Mouse (Mus musculus) adrenal gland, adult 2 months (tissue): ENCODE measurements around the gene Tuba8. TPM values are rescaled to one million over a fixed set of nuclear protein-coding genes. Genes with fewer than 3 reads are reported as not detected.

ENCODE experiments used
- DNase-seq: peaks from one replicate; pipeline ENCODE4 v3.0.0; 2021
- polyA plus RNA-seq: library from polyadenylated mRNA; depleted of rRNA; stranded (reverse); fragments of >200 nt; gene quantifications from 2 replicates; pipeline ENCODE4 v1.2.3, GENCODE M21; 2012
- total RNA-seq, 2 experiments: library from RNA; stranded (reverse); gene quantifications; 2 replicates each; pipeline ENCODE4 v1.2.3; 2021

Tuba8 gene
- total and polyA plus RNA-seq, 3 experiments = 2.0 to 16.5 (median 13.3) TPM

DNA sequence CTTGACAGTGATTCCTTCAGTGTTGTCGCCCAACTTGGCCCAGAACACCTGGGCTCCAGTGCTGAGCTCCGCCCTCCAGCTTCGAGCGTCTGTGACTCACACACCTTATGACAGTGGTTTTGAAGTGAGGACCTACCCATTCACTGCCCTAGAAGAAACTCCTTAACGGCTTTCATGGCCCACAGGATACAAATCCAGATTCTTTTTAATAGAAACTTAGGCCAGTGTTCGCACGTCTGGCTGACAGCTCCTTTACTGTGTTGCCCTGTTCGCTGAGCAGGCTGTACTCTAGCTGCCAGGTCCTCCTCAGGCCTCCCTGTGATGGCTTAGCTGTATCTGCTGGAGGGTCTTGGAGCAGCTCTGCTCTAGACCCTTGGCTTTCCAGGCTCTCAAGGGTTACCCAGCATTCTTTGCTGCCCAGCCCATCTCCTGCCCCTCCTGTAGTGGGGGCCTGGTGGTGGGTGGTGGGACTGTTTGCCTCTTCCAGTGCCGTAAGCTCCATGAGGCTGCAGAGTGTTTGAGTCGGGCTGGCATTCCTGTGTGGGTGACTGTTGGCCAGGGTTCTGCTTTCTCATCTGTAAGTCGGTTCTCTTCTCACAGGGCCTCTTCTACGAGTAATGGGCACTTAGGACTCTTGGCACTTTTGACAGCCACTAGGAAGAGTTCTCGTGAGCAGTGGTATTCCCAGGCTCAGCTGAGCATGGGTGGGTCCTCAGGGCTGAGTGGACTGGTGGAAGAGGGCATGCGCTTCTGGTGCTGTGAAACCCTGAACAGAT lies 15.4 kb upstream of the Tuba8 start:
- no peak for DNase-seq

DNA sequence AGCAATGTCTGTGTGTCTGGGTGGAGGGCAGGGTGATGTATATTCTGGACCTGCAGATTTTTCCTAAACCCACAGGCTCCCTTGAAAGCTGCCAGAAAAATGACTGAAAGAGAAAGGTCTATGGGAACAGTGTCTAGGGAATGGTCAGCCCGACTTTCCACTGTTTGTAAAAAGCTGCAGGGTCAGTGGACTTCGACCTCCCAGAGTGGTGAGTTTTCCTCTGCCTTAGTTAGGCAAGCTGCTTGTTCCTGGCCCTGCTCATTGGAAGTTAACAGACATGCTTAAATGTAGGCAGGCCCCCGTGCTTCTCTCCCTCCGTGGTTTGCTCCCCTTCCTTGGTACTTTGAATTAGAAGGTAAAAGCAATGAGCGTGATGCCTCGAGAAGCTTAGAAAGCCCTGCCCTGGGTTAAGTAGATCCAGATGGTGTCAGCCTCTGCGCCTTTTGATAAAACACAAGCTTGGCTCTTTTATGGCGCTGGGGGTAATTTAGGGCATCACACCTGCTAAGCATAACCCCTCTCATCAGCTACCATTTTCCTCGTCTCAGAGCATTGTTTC lies 12.6 kb upstream of the Tuba8 start:
- no peak for DNase-seq

DNA sequence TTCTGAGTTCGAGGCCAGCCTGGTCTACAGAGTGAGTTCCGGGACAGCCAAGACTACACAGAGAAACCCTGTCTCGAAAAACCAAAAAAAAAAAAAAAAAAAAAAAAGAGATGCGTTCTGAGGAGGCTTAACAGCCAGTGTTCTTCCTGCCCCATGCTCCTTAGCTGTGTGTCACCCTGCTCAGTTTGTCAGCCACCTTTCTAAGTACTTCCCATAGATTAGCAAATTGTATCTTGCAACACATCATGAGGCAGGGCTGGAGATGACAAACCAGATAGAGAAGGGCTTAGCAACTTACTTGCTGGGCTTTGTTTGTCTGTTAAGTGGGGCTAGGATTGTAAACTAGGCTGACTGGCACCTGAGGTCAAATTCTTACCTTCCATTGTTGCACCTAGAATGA lies 10.0 kb upstream of the Tuba8 start:
- DNase-seq = no peak

DNA sequence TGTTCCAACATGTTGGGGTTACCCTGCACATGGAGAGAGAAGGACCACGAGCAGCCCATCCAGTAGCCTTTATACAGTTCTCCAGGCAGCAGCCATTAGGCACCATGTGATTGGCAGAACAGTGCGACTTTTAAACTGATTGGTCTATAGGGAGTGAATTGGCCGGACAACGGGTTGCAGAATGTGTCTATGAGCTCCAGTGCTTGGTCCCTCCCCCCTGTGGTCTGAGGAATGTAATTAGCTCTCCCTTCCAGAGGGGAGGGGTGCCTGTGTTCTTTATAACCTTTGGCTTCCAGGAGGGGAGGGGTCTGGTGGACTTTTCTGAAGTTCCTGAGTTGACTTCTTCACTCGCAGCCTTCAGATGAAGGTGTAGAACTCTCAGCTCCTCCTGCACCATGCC lies 8.5 kb upstream of the Tuba8 start:
- DNase-seq = no peak

DNA sequence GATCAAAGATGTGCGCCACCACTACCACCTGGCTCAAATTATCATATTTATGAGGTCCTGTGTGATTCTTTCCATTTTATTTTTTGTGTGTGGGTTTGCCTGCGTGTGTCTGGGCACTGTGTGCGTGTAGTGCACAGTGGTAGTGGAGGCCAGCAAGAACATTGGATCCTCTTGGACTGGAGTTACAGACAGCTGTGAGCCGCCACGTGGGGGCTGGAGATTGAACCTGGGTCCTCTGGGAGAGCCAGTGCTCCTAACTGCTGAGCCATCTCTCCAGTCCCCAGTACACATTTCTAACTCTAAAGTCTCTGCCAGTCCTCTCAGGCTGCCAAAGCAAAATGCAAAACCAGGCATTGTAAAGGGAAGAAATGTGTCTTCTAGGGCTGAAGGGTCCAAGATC lies 4.0 kb upstream of the Tuba8 start:
- DNase-seq = no peak

DNA sequence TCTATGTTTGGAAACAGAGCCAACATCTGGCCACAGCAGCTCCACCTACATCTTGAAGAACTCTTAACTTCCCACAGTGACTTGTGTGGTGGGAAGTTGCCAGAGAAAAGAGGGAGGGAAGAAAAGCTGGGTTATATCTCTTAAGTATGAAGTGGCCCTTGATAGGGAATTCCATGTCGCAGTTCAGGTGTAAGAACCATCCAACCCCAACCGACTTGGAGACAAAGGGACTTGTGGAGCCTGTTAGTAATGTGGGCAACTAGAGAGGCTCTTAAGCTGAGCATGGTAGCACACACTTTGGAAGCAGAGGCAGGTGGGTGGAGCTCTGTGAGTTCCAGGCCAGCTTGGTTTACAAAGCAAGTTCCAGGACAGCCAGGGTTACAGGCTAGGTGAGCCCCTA lies 912 bp upstream of the Tuba8 start:
- no peak for DNase-seq

DNA sequence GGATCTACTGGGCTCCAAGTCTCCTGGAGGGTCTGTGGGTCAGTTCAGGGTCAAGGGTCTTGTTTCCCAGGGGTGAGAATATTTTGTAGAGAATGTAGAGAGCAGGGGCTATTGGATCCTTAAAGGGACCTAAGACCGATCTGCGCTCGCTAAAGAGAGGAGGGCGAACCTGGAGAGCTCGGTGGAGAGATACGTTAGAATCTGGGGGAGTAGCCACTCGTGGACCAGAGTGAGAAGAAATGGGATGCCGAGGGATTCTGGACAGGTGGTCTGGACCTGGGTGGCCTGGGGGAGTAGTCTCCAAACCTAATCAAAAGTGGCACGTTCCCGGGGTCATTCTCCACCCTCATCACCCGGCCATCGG lies 412 bp downstream of the Tuba8 start:
- peak; percentile 14 for DNase-seq

DNA sequence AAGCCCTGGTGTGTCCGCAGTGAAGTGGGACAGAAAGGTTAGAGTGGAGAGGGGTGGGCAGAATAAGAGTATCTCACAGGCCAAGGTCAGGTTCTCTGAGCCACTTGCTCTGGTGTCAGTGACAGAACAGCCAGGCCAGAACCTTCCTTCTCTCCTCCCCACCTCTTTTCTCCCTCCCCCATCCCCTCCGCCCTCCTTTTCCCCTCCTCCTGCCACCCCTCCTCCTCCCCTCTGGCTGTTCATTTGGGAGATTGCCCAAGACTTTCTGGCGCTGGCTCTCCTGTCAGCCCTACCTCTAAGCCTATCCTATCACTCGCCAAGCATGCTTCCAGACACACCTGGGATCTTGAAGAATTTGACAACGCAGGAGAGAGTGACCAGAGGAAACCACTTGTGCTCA lies 1.2 kb downstream of the Tuba8 start:
- DNase-seq = peak; percentile 63

DNA sequence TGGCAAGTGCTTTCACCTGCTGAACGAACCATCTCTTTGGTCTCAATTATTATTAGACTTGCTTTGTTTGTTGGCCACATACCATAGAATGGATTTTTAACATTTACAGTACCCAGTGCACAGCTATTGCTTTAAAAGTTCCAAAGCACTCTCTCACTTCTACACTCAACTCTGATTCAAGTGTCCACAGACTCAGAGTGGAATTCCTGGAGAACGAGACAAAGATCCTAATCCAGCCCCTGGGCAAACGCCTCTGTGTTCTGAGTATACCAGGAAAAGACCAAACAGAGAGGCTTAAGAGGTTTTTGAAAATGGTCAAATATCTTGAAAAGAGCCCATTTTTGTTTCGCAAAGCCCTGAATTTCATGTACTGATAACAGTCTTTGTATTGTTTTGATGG lies 2.5 kb downstream of the Tuba8 start:
- no peak for DNase-seq

DNA sequence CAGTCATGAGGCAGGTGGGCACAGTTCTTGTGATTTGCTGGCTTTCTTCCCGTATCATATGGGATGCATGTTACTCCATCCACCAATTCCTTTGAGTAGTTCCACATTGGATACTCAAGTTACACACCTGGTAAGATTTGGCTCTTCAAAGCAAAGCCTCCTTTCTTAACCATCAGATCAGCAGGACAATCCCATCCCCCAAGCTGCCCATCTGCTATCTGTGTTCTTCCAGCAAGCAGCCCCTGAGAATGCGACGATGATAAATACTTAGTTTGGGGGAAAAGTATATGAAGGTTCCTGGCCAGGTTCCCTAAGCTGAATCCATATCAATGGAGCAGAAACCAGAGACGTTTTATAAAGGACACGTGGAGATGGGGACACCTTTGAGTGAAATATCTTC lies 3.7 kb downstream of the Tuba8 start:
- no peak for DNase-seq

DNA sequence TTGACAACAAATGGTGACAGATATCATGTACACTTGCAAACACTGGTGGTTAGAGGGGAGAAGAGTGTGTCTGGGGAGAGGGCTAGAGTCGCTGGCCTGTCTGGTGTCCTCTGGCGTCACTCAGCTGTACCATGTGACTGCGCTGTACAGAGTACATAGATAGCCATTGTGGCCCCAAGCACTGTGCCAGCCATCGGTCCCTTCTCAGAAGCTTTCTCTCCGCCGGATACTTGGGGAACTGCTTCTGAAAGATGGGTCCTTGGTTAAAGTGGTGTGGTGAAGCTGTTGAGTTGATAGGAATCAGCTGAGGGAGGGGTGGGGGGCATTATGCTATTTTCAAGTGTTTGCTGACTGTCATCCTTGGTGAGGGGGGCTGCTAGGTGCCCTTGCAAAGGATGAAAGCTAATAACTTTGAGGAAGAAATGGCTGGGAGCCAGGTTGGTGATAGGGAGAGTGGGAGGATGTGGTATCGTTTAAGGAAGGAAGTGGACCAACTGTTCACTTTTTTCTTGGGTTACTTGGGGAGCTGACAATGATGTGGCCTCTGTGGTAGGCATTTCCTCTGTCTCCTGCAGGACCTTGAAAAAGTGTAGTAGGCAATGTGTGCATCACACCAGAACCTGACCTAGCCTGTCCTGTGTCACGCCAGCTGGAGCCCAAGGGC lies 4.3 kb downstream of the Tuba8 start:
- DNase-seq = no peak

DNA sequence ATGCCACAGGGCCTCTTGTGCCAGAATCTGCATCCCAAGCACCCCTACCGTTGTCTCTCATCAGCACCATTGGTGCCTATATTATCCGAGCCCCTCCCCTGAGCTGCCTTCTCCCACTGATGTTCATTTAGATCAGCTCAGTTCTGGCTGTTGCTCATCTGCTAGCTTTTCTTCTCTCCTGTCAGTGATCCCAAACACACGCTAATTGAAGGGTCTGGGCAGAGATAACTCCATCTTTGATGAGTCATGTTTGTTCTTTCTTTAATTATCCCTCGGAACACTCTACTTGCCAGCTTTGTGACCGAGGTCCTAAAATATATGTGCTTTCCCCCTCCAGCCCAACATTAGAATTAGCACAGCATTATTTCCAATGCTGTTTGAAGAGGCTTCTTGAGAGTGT lies 4.8 kb downstream of the Tuba8 start:
- DNase-seq = no peak

DNA sequence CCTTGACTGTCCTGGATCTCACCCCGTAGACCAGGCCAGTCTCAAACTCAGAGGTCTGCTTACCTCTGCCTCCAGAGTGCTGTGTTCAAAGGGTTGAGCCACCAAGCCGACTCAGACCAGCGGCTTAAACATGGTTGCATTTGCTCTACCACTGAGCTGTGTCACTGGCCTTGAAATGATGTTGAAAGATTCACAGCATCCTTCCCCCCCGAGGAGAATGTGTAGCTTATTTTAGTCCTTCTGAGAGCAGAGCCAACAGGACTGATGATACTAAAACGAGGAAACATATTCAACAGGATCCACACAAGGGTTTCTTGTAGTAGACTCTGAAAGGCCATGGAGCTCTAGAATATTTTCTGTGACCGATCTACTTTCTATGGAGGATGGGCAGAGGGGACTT lies 5.4 kb downstream of the Tuba8 start:
- no peak for DNase-seq

DNA sequence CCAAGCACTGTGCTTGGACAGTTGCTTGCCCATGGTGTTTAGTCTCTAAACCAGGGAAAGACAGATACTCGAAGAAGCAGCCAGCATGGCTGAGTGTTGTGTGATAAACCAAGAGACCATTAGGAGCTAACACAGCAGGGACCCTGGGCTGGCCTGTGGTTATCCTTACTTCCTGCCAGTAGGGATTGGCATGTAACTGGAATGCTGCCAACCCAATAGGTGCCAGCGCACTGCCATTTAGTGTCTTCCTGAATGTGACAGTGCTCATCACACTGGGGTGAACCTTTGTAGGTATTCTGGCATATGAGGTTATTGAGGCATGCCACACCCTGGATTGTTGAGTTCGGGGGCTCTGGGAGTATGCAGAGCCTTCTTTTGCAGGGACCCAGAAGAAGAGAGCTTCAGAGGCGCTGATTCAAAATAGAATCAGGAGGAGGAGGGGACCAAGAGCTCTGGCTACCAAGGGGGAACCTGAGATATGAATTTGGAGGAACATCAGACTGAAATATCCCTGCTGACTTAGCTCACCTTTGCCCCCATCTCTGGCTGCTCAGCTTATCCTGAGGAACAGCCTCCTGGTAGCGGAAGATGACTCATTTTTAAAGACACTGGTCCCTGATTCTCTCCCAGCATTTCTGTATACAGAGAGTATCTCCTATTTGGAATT lies 6.2 kb downstream of the Tuba8 start:
- DNase-seq = no peak

DNA sequence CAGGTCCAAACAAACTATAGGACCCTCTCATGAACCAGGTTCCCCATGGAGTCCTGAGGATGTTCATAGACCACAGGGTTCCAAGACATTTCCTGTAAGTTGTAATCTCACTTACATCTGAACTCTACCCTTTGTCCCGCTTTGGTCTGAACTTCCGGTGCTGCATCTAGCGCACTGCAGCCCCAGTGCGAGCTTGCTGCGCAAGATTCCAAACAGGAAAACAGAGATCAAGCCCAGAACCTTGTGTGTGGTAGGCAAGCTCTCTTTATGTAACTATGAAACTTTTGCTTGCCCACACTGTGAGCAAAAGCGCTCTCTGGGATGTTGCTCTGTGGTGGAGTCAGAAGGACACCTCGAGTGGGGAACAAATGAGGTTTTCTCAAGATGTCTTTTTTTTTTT lies 7.5 kb downstream of the Tuba8 start:
- no peak for DNase-seq

DNA sequence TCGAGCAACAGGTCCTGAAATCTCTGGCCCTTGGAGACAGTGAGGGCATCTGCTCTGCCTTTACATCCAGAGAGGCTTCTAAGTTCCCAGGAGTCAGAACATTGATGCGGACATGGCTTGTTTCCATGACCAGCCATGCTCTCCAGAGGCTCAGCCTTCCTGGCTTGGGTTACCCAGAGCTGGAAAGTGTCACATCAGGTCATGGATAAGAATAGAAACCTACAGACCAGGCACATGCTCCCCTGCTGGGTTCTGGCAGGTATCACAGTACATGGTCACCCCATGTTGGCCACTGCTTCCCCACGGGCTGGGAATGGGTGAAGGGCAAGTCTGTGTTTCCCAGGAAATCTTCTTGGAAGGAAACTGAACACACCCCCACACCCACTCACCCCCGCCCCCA lies 8.9 kb downstream of the Tuba8 start:
- no peak for DNase-seq

DNA sequence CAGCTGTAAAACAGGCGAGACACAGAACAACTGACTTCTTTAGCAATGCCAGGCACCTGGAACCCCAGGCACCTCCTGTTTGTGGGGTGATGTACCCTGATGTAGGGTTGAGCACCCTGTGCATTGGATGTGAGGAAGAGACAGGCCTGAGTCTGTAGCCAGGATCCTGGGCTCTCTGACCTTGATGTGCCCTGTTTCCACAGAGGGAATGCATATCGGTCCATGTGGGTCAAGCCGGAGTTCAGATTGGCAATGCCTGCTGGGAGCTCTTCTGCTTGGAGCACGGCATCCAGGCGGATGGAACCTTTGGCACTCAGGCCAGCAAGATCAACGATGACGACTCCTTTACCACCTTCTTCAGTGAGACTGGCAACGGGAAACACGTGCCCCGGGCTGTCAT lies 9.7 kb downstream of the Tuba8 start:
- no peak for DNase-seq

DNA sequence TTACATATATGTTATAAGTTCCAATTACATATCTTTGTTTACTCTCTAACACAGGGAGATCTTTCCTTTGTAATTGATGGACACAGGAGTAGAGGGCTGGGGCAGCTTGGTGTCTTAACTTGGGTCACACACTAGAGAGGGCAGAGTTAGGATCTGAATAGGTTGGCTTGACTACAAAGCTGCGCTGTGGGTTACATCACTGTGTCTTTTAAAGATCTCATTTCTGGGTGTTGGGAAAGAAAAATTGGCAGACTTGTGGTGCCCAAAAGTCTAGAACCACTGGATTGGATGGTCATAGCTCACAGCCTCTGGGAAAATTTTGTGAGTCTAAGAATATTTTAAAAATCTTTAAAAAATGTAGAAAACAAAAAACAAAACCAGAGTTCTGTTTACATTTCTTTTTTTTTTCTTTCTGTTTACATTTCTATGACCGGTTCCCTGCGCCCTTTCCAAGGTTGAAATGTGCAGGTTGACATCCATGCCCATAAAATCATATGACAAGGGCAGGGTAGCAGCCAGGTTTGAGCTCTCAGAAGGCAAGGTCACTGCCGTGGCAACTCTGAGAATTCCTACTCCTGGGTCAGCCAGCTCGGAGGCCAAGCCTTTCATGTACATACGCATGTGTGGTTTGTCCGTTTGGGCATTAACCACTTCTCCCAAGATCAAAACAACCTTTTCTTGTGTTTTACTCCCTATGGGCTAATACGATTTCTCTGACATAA lies 11.5 kb downstream of the Tuba8 start:
- peak; percentile 33 for DNase-seq

DNA sequence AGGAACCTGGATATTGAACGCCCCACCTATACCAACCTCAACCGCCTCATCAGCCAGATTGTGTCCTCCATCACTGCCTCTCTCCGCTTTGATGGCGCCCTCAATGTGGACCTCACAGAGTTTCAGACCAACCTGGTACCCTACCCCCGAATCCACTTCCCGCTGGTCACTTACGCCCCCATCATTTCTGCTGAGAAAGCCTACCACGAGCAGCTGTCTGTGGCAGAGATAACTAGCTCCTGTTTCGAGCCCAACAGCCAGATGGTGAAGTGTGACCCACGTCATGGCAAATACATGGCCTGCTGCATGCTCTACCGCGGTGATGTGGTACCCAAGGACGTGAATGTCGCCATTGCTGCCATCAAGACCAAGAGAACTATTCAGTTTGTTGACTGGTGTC lies 12.5 kb downstream of the Tuba8 start:
- no peak for DNase-seq

DNA sequence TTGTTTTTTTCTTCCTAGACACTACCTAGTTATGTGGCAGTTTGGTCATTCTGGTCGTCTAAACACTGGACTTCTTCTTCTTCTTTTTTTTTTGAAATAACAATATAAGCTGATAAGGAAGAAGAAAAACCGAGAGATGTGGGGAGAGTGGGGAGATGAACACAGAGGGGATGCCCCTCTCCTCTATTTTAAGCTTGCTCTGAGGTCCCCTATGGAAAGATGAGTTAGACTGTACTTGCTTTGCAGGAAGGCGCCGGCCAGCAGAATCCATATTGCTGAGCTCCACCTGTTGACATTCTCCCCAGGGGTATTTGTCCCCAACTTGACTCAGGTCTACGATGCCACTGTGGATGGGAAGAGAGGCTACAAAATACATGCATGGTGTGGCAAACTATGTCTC lies 13.6 kb downstream of the Tuba8 start:
- DNase-seq = no peak

DNA sequence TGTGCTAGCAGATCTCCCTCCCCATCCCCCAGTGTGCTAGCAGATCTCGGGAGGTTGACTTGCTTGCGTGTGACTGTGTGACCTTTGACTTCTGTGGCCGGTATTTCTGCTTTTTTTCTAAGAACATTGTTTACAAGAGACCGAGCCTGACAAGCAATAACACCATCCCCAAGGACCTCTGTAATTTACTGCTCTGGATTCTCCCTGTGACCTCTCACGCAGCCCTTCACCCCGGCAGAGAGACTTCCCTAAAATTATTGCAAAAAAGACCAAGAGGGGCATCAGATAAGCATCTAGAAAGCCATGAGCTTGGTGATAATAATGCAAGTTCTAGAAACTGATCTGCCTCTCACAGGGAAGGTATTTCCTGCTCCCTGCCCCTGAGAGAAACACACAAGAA lies 14.5 kb downstream of the Tuba8 start:
- DNase-seq = no peak

DNA sequence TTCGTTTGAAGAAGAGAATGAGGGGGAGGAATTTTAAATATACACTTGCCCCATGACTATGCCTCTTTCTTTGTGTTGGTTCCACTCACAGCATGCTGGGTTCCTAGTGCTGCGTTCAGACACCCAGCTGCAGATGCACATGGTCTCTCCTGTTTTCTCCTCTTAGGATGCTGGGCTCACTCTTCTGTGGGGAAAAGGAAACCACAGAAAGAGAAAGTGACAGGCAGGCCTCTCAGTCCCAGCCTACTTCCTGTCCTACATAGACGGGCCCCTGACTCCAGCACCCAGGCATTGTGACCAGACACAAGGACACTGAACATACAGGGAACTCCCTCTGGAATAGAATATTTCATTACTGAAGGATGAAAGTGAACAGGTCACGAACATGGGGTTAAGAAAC lies 15.5 kb downstream of the Tuba8 start:
- DNase-seq = no peak

DNA sequence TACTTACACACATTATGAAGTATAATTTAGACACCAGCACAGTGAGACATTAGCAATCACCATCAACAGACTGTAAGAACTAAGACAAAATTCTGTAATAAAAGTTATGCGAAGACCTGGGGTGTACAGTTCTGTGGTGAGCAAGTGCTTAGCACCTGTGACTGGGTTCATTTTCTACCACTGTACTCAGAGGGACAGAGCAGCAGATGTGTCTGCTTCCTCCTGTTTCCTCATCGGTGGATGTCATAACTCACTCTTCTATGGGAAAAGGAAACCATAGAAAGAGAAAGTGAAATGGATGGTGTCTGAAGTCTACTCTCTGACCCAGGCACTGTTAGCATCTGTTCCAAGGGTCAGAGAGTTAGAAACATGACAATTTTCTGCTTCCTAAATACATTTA lies 16.2 kb downstream of the Tuba8 start:
- DNase-seq = no peak
